Mouse (Mus musculus): ENCODE results near the gene Stard13.

DNA sequence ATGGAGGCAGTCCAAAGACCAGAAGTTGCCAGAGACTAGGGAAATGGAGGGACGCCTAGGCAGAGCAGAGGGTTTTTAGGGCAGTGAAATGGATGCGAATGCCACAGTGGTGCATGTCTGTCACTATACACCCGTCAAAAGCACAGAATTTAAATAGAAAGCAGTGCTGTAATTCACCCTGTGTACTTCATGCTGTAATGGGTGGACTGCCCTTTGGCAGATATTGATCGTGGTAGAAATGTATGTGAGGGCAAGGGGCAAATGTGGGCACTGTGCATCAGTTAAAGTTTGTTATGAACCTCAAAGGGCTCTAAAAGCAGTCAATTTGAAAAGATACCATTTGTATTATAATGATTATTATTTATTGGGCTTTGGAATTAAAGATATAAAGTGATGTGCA lies 153.4 kb downstream of the Stard13 start:
- TF ChIP-seq CTCF (IDR thresholded peaks at IDR 0.05; ENCODE audit: extremely low read depth, insufficient read depth, low read length) (no peak), POLR2A (IDR thresholded peaks at IDR 0.05; ENCODE audit: extremely low read depth, insufficient read depth, low read length) (no peak)
